Mouse (Mus musculus) embryonic facial prominence, embryonic 10.5 days (tissue): ENCODE results near the gene Hck. TPM values are rescaled to one million over a fixed set of nuclear protein-coding genes. Genes with fewer than 3 reads are reported as not detected.
A peak's percentile ranks its signal among the peaks of the same experiment; 100 is the strongest.

Experiments
- DNase-seq: peaks from one replicate; pipeline ENCODE4 v3.0.0-alpha.2; 2017; ENCODE audit warnings: low spot score
- H3K27ac ChIP-seq: fragments of 300-500 bp; sonication (generic); replicated peaks from 2 replicates; pipeline ENCODE4 v1.5.1; 2016; ENCODE audit warnings: mild to moderate bottlenecking
- H3K27me3 ChIP-seq: fragments of 300-500 bp; sonication (generic); replicated peaks from 2 replicates; pipeline ENCODE4 v1.6.1; 2016; ENCODE audit warnings: low read depth, mild to moderate bottlenecking; ENCODE audit not compliant: poor library complexity, severe bottlenecking
- H3K36me3 ChIP-seq: fragments of 300-500 bp; sonication (generic); replicated peaks from 2 replicates; pipeline ENCODE4 v1.6.1; 2016; ENCODE audit warnings: mild to moderate bottlenecking, moderate library complexity
- H3K4me1 ChIP-seq: fragments of 300-500 bp; sonication (generic); 2 replicates; pipeline ENCODE4 v1.6.1; 2016
- H3K4me3 ChIP-seq: fragments of 300-500 bp; sonication (generic); 2 replicates; pipeline ENCODE4 v1.5.1; 2016; ENCODE audit warnings: mild to moderate bottlenecking, moderate library complexity
- H3K9me3 ChIP-seq: fragments of 300-500 bp; sonication (generic); 2 replicates; pipeline ENCODE4 v1.6.1; 2016; ENCODE audit warnings: mild to moderate bottlenecking
- WGBS: fragments of 180-500 bp; shearing (Covaris S2); methylation state at CpG from one replicate; pipeline ENCODE4 v1.1.7; 2016; 5-methylcytosine and 5-hydroxymethylcytosine counted together
- polyA plus RNA-seq: library from polyadenylated mRNA; unstranded; fragments of >200 nt; fragmentation: Nextera tagmentation; extraction: Ambion mirVana; gene quantifications from 2 replicates; pipeline ENCODE4 v1.2.1, GENCODE M21; 2016

The Hck gene
- polyA plus RNA-seq, 1 experiment from 2014 or later = 1.4 TPM

DNA sequence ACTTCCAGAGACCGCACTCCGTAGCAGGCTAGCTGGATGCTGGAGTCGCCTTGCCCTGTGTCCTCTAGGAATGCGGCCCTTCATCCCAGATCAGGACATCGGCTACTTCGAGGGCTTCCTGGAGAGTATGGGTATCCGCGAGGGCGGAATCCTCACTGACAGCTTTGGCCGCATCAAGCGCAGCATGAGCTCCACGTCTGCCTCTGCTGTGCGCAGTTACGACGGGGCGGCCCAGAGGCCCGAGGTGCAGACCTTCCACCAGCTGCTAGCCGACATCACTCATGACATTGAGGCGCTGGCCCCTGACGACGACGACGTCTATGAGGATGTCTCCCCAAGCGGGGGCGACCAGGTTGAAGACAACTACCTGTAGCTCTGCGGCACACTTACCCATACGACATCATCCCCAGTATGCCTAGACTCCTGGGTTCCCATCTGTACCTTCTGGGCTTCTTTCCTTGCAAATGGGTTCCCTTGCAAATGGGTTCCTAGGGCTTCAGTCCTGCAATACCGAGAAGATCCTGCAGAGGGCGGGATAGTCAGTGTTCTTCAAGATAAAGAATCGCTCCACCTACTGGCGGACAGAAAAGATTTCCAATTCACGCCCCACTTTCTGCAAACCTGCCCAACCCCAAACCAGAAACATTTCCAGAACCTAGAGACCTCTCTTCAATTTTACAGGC, 27.3 kb upstream of the Hck start:
- no peak overlapping the region for H3K4me3 ChIP-seq
- no peaks in the 10 kb centered on the region for H3K36me3 ChIP-seq
- DNase-seq = peak; percentile 87
- no peaks in the 10 kb centered on the region for H3K27me3 ChIP-seq
- no peaks in the 10 kb centered on the region for H3K9me3 ChIP-seq
- 36% methylated on average over 32 of the region's 32 CpGs for WGBS
- H3K4me1 ChIP-seq = peaks cover 5% of the 10 kb centered on the region; the same call in 1 of the 2 replicates
- H3K27ac ChIP-seq = no peak overlapping the region

- no peak overlapping the region for H3K4me3 ChIP-seq
- no peak for DNase-seq
- no peaks in the 10 kb centered on the region for H3K9me3 ChIP-seq
- WGBS = 82% methylated on average over 6 of the region's 6 CpGs
- H3K27ac ChIP-seq = no peak overlapping the region
- H3K4me1 ChIP-seq = 0 out of 2 replicates have a peak, but pooled peaks cover 3% of the 10 kb centered on the region
- H3K27me3 ChIP-seq = no peaks in the 10 kb centered on the region
- no peaks in the 10 kb centered on the region for H3K36me3 ChIP-seq
These were observed 26.4 kb upstream of the Hck start for GRCm38 (mm10) chr2:153081866-153082265.

DNA sequence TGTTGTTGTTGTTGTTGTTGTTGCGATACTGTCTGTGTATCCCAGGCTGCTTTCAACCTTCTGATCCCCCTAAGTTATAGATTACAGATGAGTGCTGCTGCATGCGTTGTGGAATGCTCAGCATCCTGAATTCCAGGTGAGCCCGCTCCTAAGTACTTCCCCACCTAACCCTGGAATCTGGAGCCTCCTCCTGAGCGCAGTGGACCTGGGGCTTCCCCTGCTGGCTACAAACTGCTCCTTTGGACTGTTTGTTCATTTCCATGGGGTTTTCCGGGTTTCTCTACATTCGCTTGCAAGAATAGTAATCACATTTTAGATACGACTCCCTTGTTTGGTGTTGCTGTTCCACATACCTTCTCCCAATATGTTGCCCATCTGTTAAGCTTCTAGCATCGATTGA, 25.0 kb upstream of the Hck start:
- 0 out of 2 replicates have a peak, but pooled peaks cover 3% of the 10 kb centered on the region for H3K4me1 ChIP-seq

GRCm38 (mm10) chr2:153083824-153084223, 24.4 kb upstream of the Hck start:
- no peaks in the 10 kb centered on the region for H3K9me3 ChIP-seq
- 0 out of 2 replicates have a peak, but pooled peaks cover 3% of the 10 kb centered on the region for H3K4me1 ChIP-seq
- no peak overlapping the region for H3K27ac ChIP-seq
- 87% methylated on average over 4 of the region's 4 CpGs for WGBS
- H3K27me3 ChIP-seq = no peaks in the 10 kb centered on the region
- DNase-seq = no peak
- H3K36me3 ChIP-seq = no peaks in the 10 kb centered on the region
- H3K4me3 ChIP-seq = no peak overlapping the region

More for the DNA sequence above, 25.0 kb upstream of the Hck start:
- no peak for DNase-seq
- H3K27ac ChIP-seq = no peak overlapping the region
- no peaks in the 10 kb centered on the region for H3K27me3 ChIP-seq
- no peaks in the 10 kb centered on the region for H3K9me3 ChIP-seq
- H3K36me3 ChIP-seq = no peaks in the 10 kb centered on the region
- H3K4me3 ChIP-seq = no peak overlapping the region
- WGBS = 85% methylated on average over 8 of the region's 8 CpGs

DNA sequence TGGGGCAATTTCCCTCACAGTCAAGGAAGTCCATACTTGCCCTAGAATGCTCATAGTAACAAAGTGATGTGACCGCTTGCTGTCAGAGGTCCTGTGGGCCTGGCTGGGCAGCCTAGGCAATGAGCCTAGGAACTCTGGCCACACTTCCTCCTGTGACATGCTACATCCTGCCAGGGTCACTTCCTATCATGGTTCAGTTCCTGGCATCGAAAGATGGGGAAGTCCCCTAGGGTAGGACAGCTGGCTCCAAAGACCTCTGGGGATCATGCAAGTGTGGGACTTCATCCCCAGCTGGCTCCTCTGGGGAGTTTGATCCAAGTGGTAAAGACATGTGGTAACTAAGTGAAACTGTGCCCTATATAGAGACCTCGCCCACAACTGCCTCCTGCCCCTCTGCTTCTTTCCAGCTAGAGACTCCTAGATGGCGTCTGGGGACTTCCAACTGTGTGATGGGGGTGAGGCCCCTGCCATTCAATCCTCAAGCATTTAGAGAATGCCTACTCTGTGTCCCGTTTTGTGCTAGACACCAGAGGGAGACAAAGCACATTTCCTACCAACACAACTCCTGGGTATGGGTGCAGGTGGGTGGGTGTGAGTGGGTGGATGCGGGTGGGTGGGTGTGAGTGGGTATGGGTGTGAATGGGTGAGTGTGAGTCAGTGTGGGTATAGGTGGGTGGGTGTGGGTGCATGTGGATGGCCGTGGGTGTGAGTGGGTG, 23.8 kb upstream of the Hck start:
- WGBS = 63% methylated on average over 7 of the region's 7 CpGs
- DNase-seq = no peak
- H3K9me3 ChIP-seq = no peaks in the 10 kb centered on the region
- no peak overlapping the region for H3K4me3 ChIP-seq
- no peaks in the 10 kb centered on the region for H3K36me3 ChIP-seq
- H3K27me3 ChIP-seq = no peaks in the 10 kb centered on the region
- 0 out of 2 replicates have a peak, but pooled peaks cover 3% of the 10 kb centered on the region for H3K4me1 ChIP-seq
- no peak overlapping the region for H3K27ac ChIP-seq

- DNase-seq = no peak
- no peaks in the 10 kb centered on the region for H3K36me3 ChIP-seq
- H3K4me3 ChIP-seq = no peak overlapping the region
- H3K4me1 ChIP-seq = 0 out of 2 replicates have a peak, but pooled peaks cover 5% of the 10 kb centered on the region
- H3K9me3 ChIP-seq = no peaks in the 10 kb centered on the region
- 91% methylated on average over 6 of the region's 6 CpGs for WGBS
- H3K27me3 ChIP-seq = no peaks in the 10 kb centered on the region
- no peak overlapping the region for H3K27ac ChIP-seq
These were observed 22.7 kb upstream of the Hck start for GRCm38 (mm10) chr2:153085556-153085955.

- Histone ChIP-seq H3K4me3 (no peak overlapping the region), H3K9me3 (no peaks in the 10 kb centered on the region), H3K4me1 (0 out of 2 replicates have a peak, but pooled peaks cover 2% of the 10 kb centered on the region), H3K27ac (no peak overlapping the region), H3K27me3 (no peaks in the 10 kb centered on the region), H3K36me3 (no peaks in the 10 kb centered on the region)
- DNase-seq = no peak
- WGBS = 90% methylated on average over 4 of the region's 4 CpGs
These were observed 22.1 kb upstream of the Hck start for GRCm38 (mm10) chr2:153086166-153086565.

GRCm38 (mm10) chr2:153087091-153087490, 21.2 kb upstream of the Hck start:
- WGBS = 89% methylated on average over 10 of the region's 10 CpGs
- no peak for DNase-seq
- no peaks in the 10 kb centered on the region for H3K36me3 ChIP-seq
- H3K27me3 ChIP-seq = no peaks in the 10 kb centered on the region
- H3K4me1 ChIP-seq = 0 out of 2 replicates have a peak, but pooled peaks cover 2% of the 10 kb centered on the region
- H3K4me3 ChIP-seq = no peak overlapping the region
- no peak overlapping the region for H3K27ac ChIP-seq
- no peaks in the 10 kb centered on the region for H3K9me3 ChIP-seq

DNA sequence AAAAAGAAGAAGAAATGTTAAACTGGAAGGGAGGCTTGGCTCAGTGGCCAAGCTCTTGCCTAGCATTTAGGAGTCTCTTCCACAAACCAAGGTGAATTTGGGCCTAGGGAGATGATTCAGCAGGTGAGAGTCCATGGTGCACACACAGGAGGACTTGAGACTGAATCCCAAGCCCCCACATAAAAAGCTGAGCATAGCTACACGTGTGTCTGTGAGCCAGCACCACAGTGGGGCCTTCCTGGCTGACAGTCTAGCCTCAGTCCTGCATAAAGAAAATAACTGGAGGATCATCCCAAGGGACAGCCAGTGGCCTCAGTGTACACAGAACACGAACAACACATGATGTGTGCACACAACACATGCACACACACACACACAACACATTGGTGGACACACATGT, 19.0 kb upstream of the Hck start:
- no peaks in the 10 kb centered on the region for H3K36me3 ChIP-seq
- H3K9me3 ChIP-seq = 0 out of 2 replicates have a peak, but pooled peaks cover 3% of the 10 kb centered on the region
- WGBS = 57% methylated on average over 2 of the region's 2 CpGs
- DNase-seq = no peak
- no peak overlapping the region for H3K4me3 ChIP-seq
- H3K4me1 ChIP-seq = 0 out of 2 replicates have a peak, but pooled peaks cover 2% of the 10 kb centered on the region
- H3K27me3 ChIP-seq = no peaks in the 10 kb centered on the region
- no peak overlapping the region for H3K27ac ChIP-seq

GRCm38 (mm10) chr2:153090551-153091165, 17.6 kb upstream of the Hck start:
- 0 out of 2 replicates have a peak, but pooled peaks cover 2% of the 10 kb centered on the region for H3K4me1 ChIP-seq
- no peak overlapping the region for H3K4me3 ChIP-seq
- DNase-seq = no peak
- H3K27me3 ChIP-seq = no peaks in the 10 kb centered on the region
- 35% methylated on average over 10 of the region's 10 CpGs for WGBS
- H3K27ac ChIP-seq = no peak overlapping the region
- H3K9me3 ChIP-seq = 0 out of 2 replicates have a peak, but pooled peaks cover 3% of the 10 kb centered on the region
- H3K36me3 ChIP-seq = no peaks in the 10 kb centered on the region

- H3K4me1 ChIP-seq = peaks cover 17% of the 10 kb centered on the region
- peaks cover 70% of the 10 kb centered on the region for H3K27me3 ChIP-seq
- 35% methylated on average over 23 of the region's 23 CpGs for WGBS
- no peaks in the 10 kb centered on the region for H3K36me3 ChIP-seq
- H3K4me3 ChIP-seq = peak overlapping the region; percentile 63
- no peaks in the 10 kb centered on the region for H3K9me3 ChIP-seq
- DNase-seq = peak; percentile 33
- no peak overlapping the region; the same call in 1 of the 2 replicates for H3K27ac ChIP-seq
These were observed 1.1 kb upstream of the Hck start for GRCm38 (mm10) chr2:153107046-153107766.

DNA sequence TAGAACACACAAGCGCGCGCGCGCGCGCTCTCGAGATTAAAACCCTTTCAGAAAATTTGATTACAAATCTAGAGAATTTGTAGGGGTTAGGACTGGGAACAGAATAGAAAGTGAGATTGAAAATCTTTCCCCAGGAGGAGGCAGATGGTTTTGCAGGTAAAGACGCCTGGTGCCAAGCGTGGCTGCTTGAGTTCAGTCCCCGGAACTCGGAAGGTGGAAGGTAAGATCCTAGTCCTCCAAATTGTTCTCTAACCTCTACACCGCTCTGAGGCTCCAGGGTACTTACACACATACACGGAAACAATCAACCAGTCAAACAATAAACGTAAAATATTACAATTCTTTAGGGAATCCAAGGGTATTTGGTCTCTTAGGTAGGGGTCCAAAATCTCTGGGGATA, 466 bp upstream of the Hck start:
- Histone ChIP-seq H3K27ac (no peak overlapping the region), H3K4me1 (peaks cover 17% of the 10 kb centered on the region), H3K27me3 (peaks cover 70% of the 10 kb centered on the region), H3K9me3 (no peaks in the 10 kb centered on the region), H3K36me3 (no peaks in the 10 kb centered on the region), H3K4me3 (peak overlapping the region; percentile 63)
- 2% methylated on average over 15 of the region's 15 CpGs for WGBS
- DNase-seq = peak; percentile 20
